Mouse (Mus musculus) erythroblast, embryonic 14.5 days (primary cell): ENCODE measurements around the gene Fen1. TPM values are rescaled to one million over a fixed set of nuclear protein-coding genes. Genes with fewer than 3 reads are reported as not detected.

Experiments used
- H3K27me3 ChIP-seq: 2 replicates; pipeline ENCODE4 v1.6.1; 2012; ENCODE audit warnings: inconsistent platforms; ENCODE audit not compliant: control insufficient read depth
- H3K36me3 ChIP-seq: 2 replicates; pipeline ENCODE4 v1.6.1; 2012; ENCODE audit warnings: mild to moderate bottlenecking, inconsistent platforms; ENCODE audit not compliant: control insufficient read depth
- H3K4me1 ChIP-seq: 2 replicates; pipeline ENCODE4 v1.6.1; 2012; ENCODE audit warnings: inconsistent platforms; ENCODE audit not compliant: control insufficient read depth
- H3K4me3 ChIP-seq: replicated peaks from 2 replicates; pipeline ENCODE3; 2012; ENCODE audit warnings: moderate library complexity, mild to moderate bottlenecking, inconsistent platforms
- H3K9me3 ChIP-seq: 2 replicates; pipeline ENCODE4 v1.6.1; 2012; ENCODE audit warnings: low read length, inconsistent platforms, mixed read lengths; ENCODE audit not compliant: control insufficient read depth
- GATA1 ChIP-seq: IDR thresholded peaks from 2 replicates; pipeline ENCODE4 v1.6.1; 2012; ENCODE audit warnings: low read length, inconsistent platforms, mixed read lengths
- TAL1 ChIP-seq: IDR thresholded peaks from 3 replicates; pipeline ENCODE4 v1.6.1; 2012; ENCODE audit warnings: low read length, inconsistent platforms, mixed read lengths
- polyA plus RNA-seq: library from polyadenylated mRNA; stranded (reverse); fragments of >175 nt; gene quantifications from 2 replicates; pipeline ENCODE4 v1.2.3, GENCODE M21; 2012

The Fen1 gene
- polyA plus RNA-seq, 1 experiment = 9.7 TPM

DNA sequence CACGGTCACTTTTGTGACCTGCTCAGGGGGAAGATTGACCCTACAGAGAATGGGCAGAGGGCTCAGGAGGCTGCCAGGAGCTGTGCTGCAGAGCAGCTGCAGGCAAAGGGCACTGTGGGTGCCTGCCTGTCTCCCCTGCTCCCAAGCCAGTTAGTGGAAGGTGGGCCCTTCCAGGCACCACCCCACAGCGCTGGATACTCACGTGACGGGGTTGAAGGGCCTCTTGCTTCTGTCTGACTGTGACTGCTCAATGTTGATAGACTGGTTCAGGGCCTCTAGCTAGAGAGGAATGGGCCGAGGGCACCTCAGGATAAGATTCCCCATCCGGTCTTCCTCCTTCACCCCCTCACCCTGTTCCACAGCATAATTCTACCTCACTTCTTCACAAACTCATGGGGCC, 15.6 kb upstream of the Fen1 start:
- TF ChIP-seq TAL1 (no peak), GATA1 (no peak)
- Histone ChIP-seq H3K4me1 (peaks cover 16% of the 10 kb centered on the region), H3K27me3 (no peaks in the 10 kb centered on the region), H3K36me3 (peaks cover 5% of the 10 kb centered on the region; the same call in 1 of the 2 replicates), H3K4me3 (no peak overlapping the region), H3K9me3 (no peaks in the 10 kb centered on the region)

DNA sequence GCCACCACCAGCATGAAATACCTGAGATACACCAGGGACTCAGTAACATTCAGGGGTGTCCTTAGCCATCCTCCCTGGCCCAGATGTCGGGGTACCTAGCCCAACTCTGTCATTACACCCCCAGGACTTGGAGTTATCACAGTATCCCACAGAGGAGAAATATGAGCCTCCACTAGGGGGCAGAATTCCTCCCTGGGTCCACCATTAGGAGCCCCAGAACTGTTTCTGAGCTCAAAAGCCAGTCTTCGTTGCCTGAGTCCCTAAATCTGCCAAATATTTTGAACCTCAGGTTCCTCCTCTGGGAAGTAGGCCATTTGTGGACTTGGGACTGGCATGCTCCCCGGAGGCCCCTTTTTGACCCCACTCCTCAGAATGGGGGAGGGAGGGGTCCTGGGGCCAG, 15.1 kb upstream of the Fen1 start:
- Histone ChIP-seq H3K4me3 (no peak overlapping the region), H3K27me3 (no peaks in the 10 kb centered on the region), H3K4me1 (peaks cover 16% of the 10 kb centered on the region), H3K9me3 (no peaks in the 10 kb centered on the region), H3K36me3 (peaks cover 5% of the 10 kb centered on the region; the same call in 1 of the 2 replicates)
- no peak for TF ChIP-seq TAL1
- no peak for TF ChIP-seq GATA1

DNA sequence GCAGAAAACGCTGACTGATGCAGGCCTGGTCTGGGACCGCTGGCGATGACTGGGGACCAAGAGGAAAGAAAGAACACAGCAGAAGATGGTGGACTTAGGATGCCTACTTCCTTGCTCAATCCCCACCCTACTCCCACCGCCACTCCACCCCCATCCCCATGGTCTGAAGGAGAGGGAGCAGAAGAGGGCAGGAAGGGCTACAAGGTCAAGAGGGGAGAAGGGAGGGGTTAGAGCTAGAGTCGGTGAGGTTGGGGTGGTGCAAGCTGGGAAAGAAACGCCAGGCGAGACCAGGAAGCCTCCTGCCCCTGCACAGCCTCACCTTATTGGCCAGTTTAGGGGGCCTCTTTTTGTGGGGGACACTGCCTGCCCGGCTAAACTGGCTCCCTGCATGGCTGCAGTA, 12.1 kb upstream of the Fen1 start:
- Histone ChIP-seq H3K27me3 (no peaks in the 10 kb centered on the region), H3K4me3 (no peak overlapping the region), H3K4me1 (peaks cover 21% of the 10 kb centered on the region), H3K9me3 (no peaks in the 10 kb centered on the region), H3K36me3 (peaks cover 22% of the 10 kb centered on the region)
- no peak for TF ChIP-seq TAL1

DNA sequence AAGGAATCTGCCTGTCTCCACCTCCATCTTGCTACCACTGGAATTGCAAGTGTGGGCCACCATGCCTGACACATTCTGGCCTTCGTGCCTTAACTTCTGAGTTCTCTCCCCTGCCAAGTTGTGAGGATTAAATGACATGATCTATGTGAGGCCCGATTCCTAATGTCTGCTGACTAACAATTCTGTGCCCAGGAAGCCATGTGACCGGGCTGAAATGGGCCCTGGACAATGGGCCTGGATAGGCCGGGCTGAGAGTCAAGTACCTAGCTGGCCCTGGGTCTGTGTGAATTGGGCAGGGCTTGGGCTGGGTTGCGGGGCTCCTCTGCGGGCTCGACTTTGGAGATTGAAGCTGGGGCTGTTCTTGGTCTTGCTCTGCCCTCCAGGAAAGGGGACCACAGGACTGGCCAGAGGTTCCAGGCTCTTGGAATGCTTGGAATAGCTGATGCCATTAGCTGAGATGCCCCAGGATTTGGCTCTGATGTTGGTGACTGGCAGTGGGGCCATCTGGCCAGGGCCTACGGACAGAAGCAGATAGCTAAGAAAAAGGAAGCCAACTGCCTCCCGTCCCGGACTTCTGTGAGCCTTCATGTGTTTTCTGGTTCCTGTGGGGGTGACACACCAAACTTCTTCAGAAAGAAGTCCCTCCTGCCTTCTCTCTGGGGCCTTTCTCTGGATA, 10.0 kb upstream of the Fen1 start:
- H3K36me3 ChIP-seq = peaks cover 44% of the 10 kb centered on the region
- peaks cover 32% of the 10 kb centered on the region for H3K4me1 ChIP-seq

DNA sequence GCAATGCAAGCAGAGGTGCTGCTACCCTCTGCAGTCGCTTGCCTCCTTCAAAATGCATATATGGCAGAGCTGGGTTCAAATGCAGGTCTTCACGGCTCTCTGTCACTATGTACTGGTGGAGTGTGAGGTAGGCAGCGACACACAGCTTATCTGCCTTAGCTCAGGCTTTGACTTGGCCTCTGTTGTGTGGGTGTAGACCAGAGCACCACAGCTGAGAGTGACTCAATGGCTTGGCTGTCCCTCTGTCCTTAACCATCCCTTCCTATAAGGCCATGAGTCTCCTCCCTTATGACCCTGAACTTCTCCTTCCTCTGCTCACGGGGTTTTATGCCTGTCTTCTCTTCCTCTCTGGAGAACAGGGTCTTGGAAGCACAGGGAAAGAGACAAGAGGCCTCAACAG, 6.9 kb upstream of the Fen1 start:
- Histone ChIP-seq H3K36me3 (peaks cover 72% of the 10 kb centered on the region), H3K4me3 (no peak overlapping the region), H3K9me3 (no peaks in the 10 kb centered on the region), H3K4me1 (peaks cover 32% of the 10 kb centered on the region), H3K27me3 (no peaks in the 10 kb centered on the region)
- TF ChIP-seq GATA1 (no peak), TAL1 (no peak)

More for the DNA sequence above, 10.0 kb upstream of the Fen1 start:
- no peak overlapping the region for H3K4me3 ChIP-seq
- no peaks in the 10 kb centered on the region for H3K27me3 ChIP-seq
- no peaks in the 10 kb centered on the region for H3K9me3 ChIP-seq
- TF ChIP-seq TAL1 = no peak
- no peak for TF ChIP-seq GATA1

DNA sequence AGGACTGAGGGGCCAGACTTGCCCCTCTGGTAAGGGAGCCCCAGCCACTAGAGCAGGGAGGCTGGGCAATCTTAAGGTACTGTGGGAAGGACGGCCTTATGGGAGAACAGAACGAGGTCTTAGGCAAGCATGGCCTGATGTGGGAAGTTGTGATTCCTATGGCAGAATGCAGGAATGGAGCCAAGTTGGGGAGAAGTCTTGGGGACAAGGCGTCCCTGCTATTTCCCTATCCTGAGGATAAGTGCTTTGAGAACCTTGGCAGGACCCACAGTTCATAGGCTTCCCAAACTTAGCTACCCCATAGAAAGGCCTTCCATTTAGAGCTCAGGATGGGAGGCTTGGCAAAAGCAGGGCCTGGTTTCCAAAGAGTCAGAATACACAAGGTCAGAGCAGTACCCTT, 4.9 kb upstream of the Fen1 start:
- peaks cover 44% of the 10 kb centered on the region for H3K4me1 ChIP-seq
- no peak overlapping the region for H3K4me3 ChIP-seq
- TF ChIP-seq GATA1 (no peak), TAL1 (no peak)
- H3K9me3 ChIP-seq = no peaks in the 10 kb centered on the region
- H3K36me3 ChIP-seq = peaks cover 80% of the 10 kb centered on the region
- no peaks in the 10 kb centered on the region for H3K27me3 ChIP-seq

DNA sequence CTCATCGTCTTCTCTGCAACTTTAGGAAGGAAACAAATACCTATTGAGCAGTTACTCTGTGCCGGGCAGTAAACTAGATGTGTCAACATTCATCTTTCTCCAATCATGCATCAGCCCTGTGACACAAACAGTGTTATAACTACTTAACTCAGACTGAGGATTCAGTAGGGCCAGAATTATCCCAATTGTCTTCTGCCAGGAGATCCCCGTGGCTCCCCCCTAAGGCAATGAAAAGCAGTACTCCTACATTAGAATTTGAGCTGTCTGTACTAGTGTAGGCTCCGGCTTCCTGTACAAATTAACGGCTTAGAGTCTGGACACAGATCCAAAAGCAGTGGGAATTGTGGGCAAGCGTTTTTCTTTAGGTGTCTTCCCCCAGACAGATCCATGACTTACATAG, 1.1 kb upstream of the Fen1 start:
- Histone ChIP-seq H3K27me3 (peaks cover 2% of the 10 kb centered on the region; the same call in 1 of the 2 replicates), H3K36me3 (peaks cover 80% of the 10 kb centered on the region), H3K4me3 (peak overlapping the region; percentile 74), H3K9me3 (no peaks in the 10 kb centered on the region), H3K4me1 (peaks cover 47% of the 10 kb centered on the region)
- no peak for TF ChIP-seq GATA1
- TF ChIP-seq TAL1 = no peak

DNA sequence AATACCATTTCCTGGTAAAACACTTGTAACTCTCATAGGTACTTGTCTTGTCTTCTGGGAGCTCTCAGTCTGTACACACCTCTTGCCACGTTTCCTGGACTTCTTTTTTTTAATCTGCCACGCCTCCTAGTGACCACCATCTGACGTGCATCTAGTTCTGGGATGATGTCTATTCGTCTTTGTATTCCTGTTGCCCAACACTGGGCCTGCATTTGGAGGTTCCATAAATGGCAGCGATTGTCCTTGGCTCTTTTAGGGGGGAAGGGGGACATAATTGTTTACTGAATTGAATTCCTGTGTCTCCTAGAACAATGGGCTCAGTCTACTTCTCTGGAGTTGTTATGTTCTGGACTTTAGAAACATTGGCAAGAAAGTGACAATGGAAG, 640 bp upstream of the Fen1 start:
- peaks cover 80% of the 10 kb centered on the region for H3K36me3 ChIP-seq

DNA sequence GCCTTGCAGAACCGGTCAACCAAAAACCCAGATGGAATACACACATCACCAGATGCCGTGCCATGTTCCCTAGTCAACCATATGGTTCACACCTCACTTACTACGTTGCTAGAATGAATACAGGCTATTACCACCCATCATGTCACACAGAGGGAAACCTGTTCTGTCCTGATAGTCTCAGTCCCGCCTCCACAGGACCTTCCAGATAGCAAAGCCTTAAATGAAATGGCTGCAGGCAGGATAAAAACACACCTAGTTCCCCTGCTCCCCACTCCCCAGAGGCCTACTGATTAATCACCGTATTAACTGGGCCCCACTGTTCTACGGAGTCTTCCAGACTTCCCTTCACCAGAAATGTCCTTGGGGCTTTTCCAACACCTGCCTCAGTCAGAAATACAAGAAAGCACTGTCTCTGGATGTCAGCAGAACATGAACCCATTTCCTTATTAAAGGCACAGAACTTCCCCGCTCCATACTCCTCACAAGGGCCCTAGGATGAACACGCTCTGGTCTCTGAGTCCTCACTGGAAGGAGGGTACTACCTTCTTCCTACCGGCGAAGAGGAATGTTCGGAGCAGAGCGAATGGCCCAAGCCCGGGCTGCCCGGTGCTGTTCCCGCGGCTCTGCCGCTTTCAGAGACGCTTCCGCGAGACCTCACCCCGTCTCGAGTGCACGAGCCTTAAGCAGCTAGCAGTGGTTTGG, 672 bp downstream of the Fen1 start:
- TF ChIP-seq TAL1 = peak; percentile 83
- TF ChIP-seq GATA1 = peak; percentile 60
- H3K4me3 ChIP-seq = peak overlapping the region; percentile 74
- H3K36me3 ChIP-seq = peaks cover 80% of the 10 kb centered on the region
- peaks cover 2% of the 10 kb centered on the region; the same call in 1 of the 2 replicates for H3K27me3 ChIP-seq
- H3K9me3 ChIP-seq = no peaks in the 10 kb centered on the region
- peaks cover 60% of the 10 kb centered on the region for H3K4me1 ChIP-seq

More for the DNA sequence above, 640 bp upstream of the Fen1 start:
- peaks cover 49% of the 10 kb centered on the region for H3K4me1 ChIP-seq
- H3K9me3 ChIP-seq = no peaks in the 10 kb centered on the region
- TF ChIP-seq GATA1 (no peak), TAL1 (no peak)
- H3K27me3 ChIP-seq = peaks cover 2% of the 10 kb centered on the region; the same call in 1 of the 2 replicates
- peak overlapping the region; percentile 74 for H3K4me3 ChIP-seq
